Mouse (Mus musculus): ENCODE results near the gene Lrmp. TPM values are rescaled to one million over a fixed set of nuclear protein-coding genes. Genes with fewer than 3 reads are reported as not detected.

Lrmp gene
- polyA plus RNA-seq, 1 experiment from 2014 or later, result 0.51 TPM

GRCm38 (mm10) chr6:145187093-145188088, 71.9 kb downstream of the Lrmp start:
- no peaks in the 10 kb centered on the region for H3K36me3 ChIP-seq
- peak overlapping the region; percentile 35; the same call in 1 of the 2 replicates for H3K27ac ChIP-seq
- peak overlapping the region; percentile 27 for H3K4me3 ChIP-seq (replicated peaks)
- H3K9ac ChIP-seq (replicated peaks), result no peak overlapping the region
- no peaks in the 10 kb centered on the region for H3K9me3 ChIP-seq
- H3K4me1 ChIP-seq (replicated peaks), result no peaks in the 10 kb centered on the region
- H3K27me3 ChIP-seq, result no peaks in the 10 kb centered on the region
- peak overlapping the region; percentile 42 for H3K4me2 ChIP-seq (replicated peaks)
- WGBS, result 60% methylated on average over 27 of the region's 27 CpGs
- peak; percentile 71 for ATAC-seq

GRCm38 (mm10) chr6:145193038-145193437, 77.6 kb downstream of the Lrmp start:
- 93% methylated on average over 3 of the region's 3 CpGs for WGBS
- no peak overlapping the region for H3K4me2 ChIP-seq (replicated peaks)
- H3K27ac ChIP-seq, result no peak overlapping the region
- H3K27me3 ChIP-seq, result no peaks in the 10 kb centered on the region
- no peak overlapping the region for H3K9ac ChIP-seq (replicated peaks)
- no peaks in the 10 kb centered on the region for H3K36me3 ChIP-seq
- no peak overlapping the region for H3K4me3 ChIP-seq (replicated peaks)
- no peak for ATAC-seq
- H3K9me3 ChIP-seq, result no peaks in the 10 kb centered on the region
- no peaks in the 10 kb centered on the region for H3K4me1 ChIP-seq (replicated peaks)

- Histone ChIP-seq H3K9ac (replicated peaks) (no peak overlapping the region), H3K4me3 (replicated peaks) (no peak overlapping the region), H3K27ac (no peak overlapping the region), H3K27me3 (no peaks in the 10 kb centered on the region), H3K4me1 (replicated peaks) (no peaks in the 10 kb centered on the region), H3K4me2 (replicated peaks) (no peak overlapping the region), H3K36me3 (no peaks in the 10 kb centered on the region), H3K9me3 (no peaks in the 10 kb centered on the region)
- WGBS, result 88% methylated on average over 11 of the region's 11 CpGs
- ATAC-seq, result no peak
These were observed 78.0 kb downstream of the Lrmp start for GRCm38 (mm10) chr6:145193446-145193845.

GRCm38 (mm10) chr6:145197949-145198686, 82.7 kb downstream of the Lrmp start:
- Histone ChIP-seq H3K4me2 (replicated peaks) (no peak overlapping the region), H3K4me1 (replicated peaks) (no peaks in the 10 kb centered on the region), H3K9me3 (no peaks in the 10 kb centered on the region), H3K27me3 (no peaks in the 10 kb centered on the region), H3K36me3 (no peaks in the 10 kb centered on the region), H3K9ac (replicated peaks) (no peak overlapping the region), H3K27ac (no peak overlapping the region), H3K4me3 (replicated peaks) (no peak overlapping the region)
- 95% methylated on average over 8 of the region's 8 CpGs for WGBS
- no peak for ATAC-seq

- Histone ChIP-seq H3K4me1 (replicated peaks) (no peaks in the 10 kb centered on the region), H3K4me3 (replicated peaks) (no peak overlapping the region)
These were observed 87.1 kb downstream of the Lrmp start for GRCm38 (mm10) chr6:145202432-145203125.

GRCm38 (mm10) chr6:145204440-145204839, 89.0 kb downstream of the Lrmp start:
- WGBS, result 92% methylated on average over 6 of the region's 6 CpGs
- ATAC-seq, result no peak

More at GRCm38 (mm10) chr6:145202432-145203125, 87.1 kb downstream of the Lrmp start:
- H3K27ac ChIP-seq, result no peak overlapping the region
- no peaks in the 10 kb centered on the region for H3K9me3 ChIP-seq
- no peak for ATAC-seq
- no peaks in the 10 kb centered on the region for H3K27me3 ChIP-seq
- 0 out of 2 replicates have a peak overlapping the region, but pooled peaks have one; percentile 3 for H3K9ac ChIP-seq (replicated peaks)
- 85% methylated on average over 13 of the region's 13 CpGs for WGBS
- H3K36me3 ChIP-seq, result no peaks in the 10 kb centered on the region
- no peak overlapping the region for H3K4me2 ChIP-seq (replicated peaks)

GRCm38 (mm10) chr6:145205142-145205541, 89.7 kb downstream of the Lrmp start:
- no peaks in the 10 kb centered on the region for H3K9me3 ChIP-seq
- H3K4me3 ChIP-seq (replicated peaks), result no peak overlapping the region
- no peaks in the 10 kb centered on the region for H3K36me3 ChIP-seq
- no peaks in the 10 kb centered on the region for H3K27me3 ChIP-seq
- no peak overlapping the region for H3K4me2 ChIP-seq (replicated peaks)
- H3K27ac ChIP-seq, result no peak overlapping the region
- no peak overlapping the region for H3K9ac ChIP-seq (replicated peaks)
- H3K4me1 ChIP-seq (replicated peaks), result peaks cover 4% of the 10 kb centered on the region
- 76% methylated on average over 10 of the region's 10 CpGs for WGBS
- no peak for ATAC-seq

More at GRCm38 (mm10) chr6:145204440-145204839, 89.0 kb downstream of the Lrmp start:
- no peak overlapping the region for H3K9ac ChIP-seq (replicated peaks)
- H3K4me3 ChIP-seq (replicated peaks), result no peak overlapping the region
- H3K4me1 ChIP-seq (replicated peaks), result no peaks in the 10 kb centered on the region
- no peaks in the 10 kb centered on the region for H3K27me3 ChIP-seq
- H3K9me3 ChIP-seq, result no peaks in the 10 kb centered on the region
- no peak overlapping the region for H3K4me2 ChIP-seq (replicated peaks)
- no peaks in the 10 kb centered on the region for H3K36me3 ChIP-seq
- no peak overlapping the region for H3K27ac ChIP-seq

- Histone ChIP-seq H3K27me3 (no peaks in the 10 kb centered on the region), H3K9me3 (no peaks in the 10 kb centered on the region), H3K9ac (replicated peaks) (no peak overlapping the region), H3K36me3 (no peaks in the 10 kb centered on the region), H3K4me1 (replicated peaks) (peaks cover 19% of the 10 kb centered on the region), H3K4me3 (replicated peaks) (peak overlapping the region; percentile 63), H3K4me2 (replicated peaks) (peak overlapping the region; percentile 64), H3K27ac (no peak overlapping the region)
- WGBS, result 34% methylated on average over 8 of the region's 8 CpGs
- no peak for ATAC-seq
These were observed 94.7 kb downstream of the Lrmp start for GRCm38 (mm10) chr6:145210056-145210680.

GRCm38 (mm10) chr6:145210816-145211338, 95.4 kb downstream of the Lrmp start, which contains the start of the genes Casc1 and Etfrf1:
Gene Casc1, minus strand, starts transcription at chr6:145211005.
Gene Etfrf1, plus strand, starts transcription at chr6:145211134.
- H3K27me3 ChIP-seq, result no peaks in the 10 kb centered on the region
- H3K4me1 ChIP-seq (replicated peaks), result peaks cover 19% of the 10 kb centered on the region
- peak within 1 kb of the TSS; percentile 63 for H3K4me3 ChIP-seq (replicated peaks)
- H3K9ac ChIP-seq (replicated peaks), result peak within 1 kb of the TSS; percentile 80
- H3K27ac ChIP-seq, result peak within 1 kb of the TSS; percentile 95
- H3K9me3 ChIP-seq, result no peaks in the 10 kb centered on the region
- WGBS, result under 1% methylated on average over 36 of the region's 36 CpGs
- peak; percentile 100 for ATAC-seq
- H3K4me2 ChIP-seq (replicated peaks), result peak within 1 kb of the TSS; percentile 74
- no peaks in the 10 kb centered on the region for H3K36me3 ChIP-seq

GRCm38 (mm10) chr6:145211376-145212305, 96.2 kb downstream of the Lrmp start:
- H3K9me3 ChIP-seq, result no peaks in the 10 kb centered on the region
- WGBS, result 4% methylated on average over 21 of the region's 21 CpGs
- peak overlapping the region; percentile 63 for H3K4me3 ChIP-seq (replicated peaks)
- H3K27me3 ChIP-seq, result no peaks in the 10 kb centered on the region
- peak overlapping the region; percentile 95 for H3K27ac ChIP-seq
- ATAC-seq, result no peak
- peaks cover 19% of the 10 kb centered on the region for H3K4me1 ChIP-seq (replicated peaks)
- peak overlapping the region; percentile 74 for H3K4me2 ChIP-seq (replicated peaks)
- peak overlapping the region; percentile 80 for H3K9ac ChIP-seq (replicated peaks)
- H3K36me3 ChIP-seq, result 0 out of 2 replicates have a peak, but pooled peaks cover 2% of the 10 kb centered on the region

Data from midbrain, embryonic 13.5 days (tissue).